Mouse (Mus musculus) embryonic facial prominence, embryonic 13.5 days (tissue): ENCODE results near the gene Elk4. TPM values are rescaled to one million over a fixed set of nuclear protein-coding genes. Genes with fewer than 3 reads are reported as not detected.

ENCODE experiments used
- ATAC-seq: fragments of 200-750 bp; cut with Nextera tagmentation; 2 replicates; pipeline ENCODE4 v1.8.0; 2017; ENCODE audit warnings: low read depth; ENCODE audit not compliant: insufficient number of reproducible peaks, insufficient read depth, low FRiP score, low TSS enrichment
- H3K27ac ChIP-seq: fragments of 300-500 bp; sonication (generic); 2 replicates; pipeline ENCODE4 v1.5.1; 2015; ENCODE audit warnings: moderate library complexity, mild to moderate bottlenecking, inconsistent platforms
- H3K27me3 ChIP-seq: fragments of 300-500 bp; sonication (generic); 2 replicates; pipeline ENCODE4 v1.6.1; 2015; ENCODE audit warnings: mild to moderate bottlenecking, inconsistent platforms
- H3K36me3 ChIP-seq: fragments of 300-500 bp; sonication (generic); 2 replicates; pipeline ENCODE4 v1.6.1; 2015; ENCODE audit warnings: mild to moderate bottlenecking, inconsistent platforms
- H3K4me1 ChIP-seq: fragments of 300-500 bp; sonication (generic); 2 replicates; pipeline ENCODE4 v1.6.1; 2015; ENCODE audit warnings: inconsistent platforms
- H3K4me2 ChIP-seq: fragments of 300-500 bp; sonication (generic); 2 replicates; pipeline ENCODE4 v1.6.1; 2015; ENCODE audit warnings: moderate library complexity, mild to moderate bottlenecking, inconsistent platforms
- H3K4me3 ChIP-seq: fragments of 300-500 bp; sonication (generic); 2 replicates; pipeline ENCODE4 v1.5.1; 2015; ENCODE audit warnings: mild to moderate bottlenecking, inconsistent platforms
- H3K9ac ChIP-seq: fragments of 300-500 bp; sonication (generic); 2 replicates; pipeline ENCODE4 v1.6.1; 2015; ENCODE audit warnings: mild to moderate bottlenecking, inconsistent platforms
- H3K9me3 ChIP-seq: fragments of 300-500 bp; sonication (generic); 2 replicates; pipeline ENCODE4 v1.6.1; 2016; ENCODE audit warnings: inconsistent platforms
- WGBS: fragments of 180-500 bp; shearing (Covaris S2); methylation state at CpG from one replicate; pipeline ENCODE4 v1.1.7; 2015; ENCODE audit warnings: mixed read lengths; 5-methylcytosine and 5-hydroxymethylcytosine counted together
- polyA plus RNA-seq: library from polyadenylated mRNA; unstranded; fragments of >200 nt; fragmentation: Nextera tagmentation; extraction: Ambion mirVana; gene quantifications from 2 replicates; pipeline ENCODE4 v1.2.1, GENCODE M21; 2015

Elk4 gene
- polyA plus RNA-seq, 1 experiment from 2014 or later: 22.3 TPM

DNA sequence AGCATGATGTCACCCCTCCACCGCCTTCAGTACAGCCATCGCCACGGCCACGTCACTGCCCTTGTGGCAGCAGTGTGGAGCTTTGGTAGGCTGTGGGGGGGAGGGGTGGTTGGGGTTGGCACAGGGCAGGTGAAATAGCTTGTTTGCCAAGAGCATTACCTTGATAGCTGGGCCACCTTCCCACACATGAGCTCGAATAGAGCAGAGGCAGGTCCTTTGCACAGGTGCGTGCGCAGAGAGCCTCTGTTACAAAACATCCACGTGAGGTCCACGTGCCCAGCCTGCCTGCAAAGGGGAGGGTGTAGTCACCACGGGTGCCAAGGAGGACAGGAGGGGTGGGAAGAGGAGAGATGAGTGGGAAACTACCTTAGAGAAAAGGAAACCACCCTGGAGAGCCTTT lies 68.2 kb downstream of the Elk4 start:
- no peak overlapping the region for H3K9ac ChIP-seq
- no peaks in the 10 kb centered on the region for H3K9me3 ChIP-seq
- no peak overlapping the region for H3K4me2 ChIP-seq
- H3K27me3 ChIP-seq: no peaks in the 10 kb centered on the region; the same call in 1 of the 2 replicates
- no peak overlapping the region for H3K4me3 ChIP-seq
- no peak overlapping the region for H3K27ac ChIP-seq
- 85% methylated on average over 10 of the region's 10 CpGs for WGBS
- H3K36me3 ChIP-seq: no peaks in the 10 kb centered on the region
- H3K4me1 ChIP-seq: peaks cover 4% of the 10 kb centered on the region; the same call in 1 of the 2 replicates
- ATAC-seq: no peak

DNA sequence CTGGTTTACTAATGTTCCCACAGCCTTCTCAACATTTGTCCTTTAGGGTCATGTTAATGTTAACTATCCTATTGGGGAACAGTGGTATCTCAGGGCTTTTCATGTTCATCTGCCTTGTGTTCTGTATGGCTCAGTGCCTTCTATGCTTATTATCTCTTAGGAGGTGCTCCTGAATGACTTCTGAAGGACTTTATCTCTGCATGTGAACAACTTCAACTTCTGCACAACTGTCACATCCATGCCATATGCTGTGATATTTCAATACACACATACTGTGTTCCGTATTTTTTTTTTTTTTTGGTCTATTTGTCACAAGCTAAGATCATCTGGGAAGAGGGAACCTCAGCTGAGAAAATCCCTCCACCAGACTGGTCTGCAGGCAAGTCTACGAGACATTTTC lies 71.0 kb downstream of the Elk4 start:
- Histone ChIP-seq H3K36me3 (no peaks in the 10 kb centered on the region), H3K9ac (no peak overlapping the region), H3K27ac (no peak overlapping the region), H3K4me1 (no peaks in the 10 kb centered on the region), H3K9me3 (0 out of 2 replicates have a peak, but pooled peaks cover 3% of the 10 kb centered on the region), H3K4me2 (no peak overlapping the region), H3K27me3 (no peaks in the 10 kb centered on the region), H3K4me3 (no peak overlapping the region)
- no peak for ATAC-seq
- 87% methylated on average over 2 of the region's 2 CpGs for WGBS

Other genes with a start within 250 kb of the Elk4 start
- gene Pm20d1, start 210.2 kb upstream of the Elk4 start, polyA plus RNA-seq: 0.32 and 0.53 TPM in 2 replicates
- 12.7 and 13.5 TPM in 2 replicates for gene Slc41a1, start 180.1 kb upstream of the Elk4 start, polyA plus RNA-seq
- gene Rab29, start 140.4 kb upstream of the Elk4 start, polyA plus RNA-seq: 28.6 and 30.5 TPM in 2 replicates
- gene Nucks1, start 97.1 kb upstream of the Elk4 start, polyA plus RNA-seq: 103 and 108 TPM in 2 replicates
- 3.2 and 4.0 TPM in 2 replicates for gene Slc45a3, start 44.6 kb upstream of the Elk4 start, polyA plus RNA-seq
- gene Mfsd4a, start 60.5 kb downstream of the Elk4 start, polyA plus RNA-seq: 13.5 and 16.2 TPM in 2 replicates
- 2.3 and 2.8 TPM in 2 replicates for gene Cdk18, start 132.1 kb downstream of the Elk4 start, polyA plus RNA-seq
- 1.2 and 1.8 TPM in 2 replicates for gene Lemd1, start 183.8 kb downstream of the Elk4 start, polyA plus RNA-seq
- gene AC124108.1, start 183.8 kb downstream of the Elk4 start, polyA plus RNA-seq: 0.34 and 0.37 TPM in 2 replicates
- gene Gm10188, start 222.2 kb downstream of the Elk4 start, polyA plus RNA-seq: not detected in 2 replicates